Mouse (Mus musculus) liver, embryonic 11.5 days (tissue): ENCODE results near the gene Cox6a1. TPM values are rescaled to one million over a fixed set of nuclear protein-coding genes. Genes with fewer than 3 reads are reported as not detected.

Experiments used
- ATAC-seq: fragments of 200-750 bp; cut with Nextera tagmentation; replicated peaks from 2 replicates; pipeline ENCODE4 v1.8.0; 2017; ENCODE audit warnings: moderate number of reproducible peaks, mild to moderate bottlenecking, moderate TSS enrichment, moderate library complexity; ENCODE audit not compliant: low FRiP score
- DNase-seq: peaks from one replicate; pipeline ENCODE4 v3.0.0-alpha.2; 2017; ENCODE audit warnings: low spot score
- H3K27ac ChIP-seq: fragments of 300-500 bp; sonication (generic); 2 replicates; pipeline ENCODE4 v1.5.1; 2014; ENCODE audit warnings: mild to moderate bottlenecking, low read depth, low read length, control low read depth
- H3K27me3 ChIP-seq: fragments of 300-500 bp; sonication (generic); replicated peaks from 2 replicates; pipeline ENCODE4 v1.6.1; 2014; ENCODE audit warnings: low read length, mixed read lengths; ENCODE audit not compliant: control insufficient read depth, insufficient read depth
- H3K36me3 ChIP-seq: fragments of 300-500 bp; sonication (generic); 2 replicates; pipeline ENCODE4 v1.6.1; 2014; ENCODE audit warnings: mild to moderate bottlenecking, low read length, moderate library complexity, mixed read lengths; ENCODE audit not compliant: control insufficient read depth, insufficient read depth
- H3K4me1 ChIP-seq: fragments of 300-500 bp; sonication (generic); replicated peaks from 2 replicates; pipeline ENCODE4 v1.6.1; 2014; ENCODE audit warnings: low read length, mixed read lengths; ENCODE audit not compliant: control insufficient read depth, insufficient read depth
- H3K4me2 ChIP-seq: fragments of 300-500 bp; sonication (generic); 2 replicates; pipeline ENCODE4 v1.6.1; 2014; ENCODE audit warnings: mild to moderate bottlenecking, control low read depth, moderate library complexity
- H3K4me3 ChIP-seq: fragments of 300-500 bp; sonication (generic); 2 replicates; pipeline ENCODE4 v1.5.1; 2014; ENCODE audit warnings: low read depth, low read length, control low read depth
- H3K9ac ChIP-seq: fragments of 300-500 bp; sonication (generic); 2 replicates; pipeline ENCODE4 v1.6.1; 2014; ENCODE audit warnings: low read depth, low read length, control low read depth
- H3K9me3 ChIP-seq: fragments of 300-500 bp; sonication (generic); 2 replicates; pipeline ENCODE4 v1.6.1; 2016; ENCODE audit warnings: low read length, inconsistent platforms, mixed read lengths; ENCODE audit not compliant: control insufficient read depth
- WGBS: fragments of 180-500 bp; shearing (Covaris S2); extraction: QIAGEN DNeasy Blood & Tissue Kit; methylation state at CpG from one replicate; pipeline ENCODE4 v1.1.7; 2014; 5-methylcytosine and 5-hydroxymethylcytosine counted together
- polyA plus RNA-seq: library from polyadenylated mRNA; unstranded; fragments of >200 nt; fragmentation: Nextera tagmentation; extraction: Ambion mirVana; gene quantifications from 2 replicates; pipeline ENCODE4 v1.2.1, GENCODE M21; 2014

Cox6a1 gene
- polyA plus RNA-seq, 1 experiment from 2014 or later, result 865 TPM

GRCm38 (mm10) chr5:115359438-115359837 is 10.7 kb upstream of the Cox6a1 start:
- no peaks in the 10 kb centered on the region for H3K9me3 ChIP-seq
- DNase-seq, result no peak
- H3K4me2 ChIP-seq, result no peak overlapping the region
- H3K4me3 ChIP-seq, result no peak overlapping the region
- H3K27me3 ChIP-seq, result peaks cover 17% of the 10 kb centered on the region
- ATAC-seq, result no peak
- WGBS, result 72% methylated on average over 8 of the region's 8 CpGs
- no peak overlapping the region for H3K27ac ChIP-seq
- no peaks in the 10 kb centered on the region; the same call in 1 of the 2 replicates for H3K4me1 ChIP-seq
- H3K36me3 ChIP-seq, result no peaks in the 10 kb centered on the region
- no peak overlapping the region for H3K9ac ChIP-seq

- H3K9ac ChIP-seq, result no peak overlapping the region
- H3K4me3 ChIP-seq, result no peak overlapping the region
- no peaks in the 10 kb centered on the region; the same call in 1 of the 2 replicates for H3K4me1 ChIP-seq
- H3K4me2 ChIP-seq, result no peak overlapping the region
- ATAC-seq (0 out of 2 replicates have a peak, but pooled peaks have one; percentile 45), DNase-seq (peak; percentile 81)
- no peaks in the 10 kb centered on the region for H3K36me3 ChIP-seq
- peaks cover 14% of the 10 kb centered on the region for H3K27me3 ChIP-seq
- 4% methylated on average over 12 of the region's 12 CpGs for WGBS
- H3K9me3 ChIP-seq, result no peaks in the 10 kb centered on the region
- no peak overlapping the region for H3K27ac ChIP-seq
Measured at GRCm38 (mm10) chr5:115358872-115359271, 10.1 kb upstream of the Cox6a1 start.

- 56% methylated on average over 13 of the region's 13 CpGs for WGBS
- 0 out of 2 replicates have a peak, but pooled peaks cover 3% of the 10 kb centered on the region for H3K27me3 ChIP-seq
- ATAC-seq, result no peak
Measured at GRCm38 (mm10) chr5:115355070-115355469, 6.3 kb upstream of the Cox6a1 start.

GRCm38 (mm10) chr5:115351348-115351747 is 2.6 kb upstream of the Cox6a1 start:
- H3K27ac ChIP-seq, result no peak overlapping the region
- DNase-seq, result no peak
- ATAC-seq, result no peak
- no peak overlapping the region for H3K4me2 ChIP-seq
- no peak overlapping the region for H3K9ac ChIP-seq
- peaks cover 3% of the 10 kb centered on the region; the same call in 1 of the 2 replicates for H3K36me3 ChIP-seq
- 74% methylated on average over 5 of the region's 5 CpGs for WGBS
- H3K4me3 ChIP-seq, result no peak overlapping the region
- peaks cover 6% of the 10 kb centered on the region for H3K4me1 ChIP-seq
- H3K27me3 ChIP-seq, result 0 out of 2 replicates have a peak, but pooled peaks cover 3% of the 10 kb centered on the region
- no peaks in the 10 kb centered on the region for H3K9me3 ChIP-seq

More at GRCm38 (mm10) chr5:115355070-115355469, 6.3 kb upstream of the Cox6a1 start:
- Histone ChIP-seq H3K9ac (no peak overlapping the region), H3K9me3 (no peaks in the 10 kb centered on the region), H3K27ac (no peak overlapping the region), H3K4me2 (no peak overlapping the region), H3K4me1 (no peaks in the 10 kb centered on the region; the same call in 1 of the 2 replicates), H3K4me3 (no peak overlapping the region), H3K36me3 (no peaks in the 10 kb centered on the region)
- no peak for DNase-seq

- Histone ChIP-seq H3K4me1 (peaks cover 6% of the 10 kb centered on the region), H3K36me3 (peaks cover 15% of the 10 kb centered on the region), H3K4me2 (peak overlapping the region; percentile 72), H3K9me3 (no peaks in the 10 kb centered on the region), H3K4me3 (peak overlapping the region; percentile 89), H3K9ac (peak overlapping the region; percentile 60), H3K27ac (peak overlapping the region; percentile 46), H3K27me3 (no peaks in the 10 kb centered on the region)
- 0% methylated on average over 18 of the region's 18 CpGs for WGBS
- ATAC-seq (peak; percentile 53), DNase-seq (no peak)
Measured at GRCm38 (mm10) chr5:115349225-115349555, 409 bp upstream of the Cox6a1 start.

GRCm38 (mm10) chr5:115347564-115347963 is 1.2 kb downstream of the Cox6a1 start:
- H3K4me1 ChIP-seq, result peaks cover 6% of the 10 kb centered on the region
- no peaks in the 10 kb centered on the region for H3K27me3 ChIP-seq
- H3K36me3 ChIP-seq, result peaks cover 25% of the 10 kb centered on the region
- peak; percentile 82 for DNase-seq
- ATAC-seq, result peak; percentile 66
- WGBS, result 1% methylated on average over 5 of the region's 5 CpGs
- H3K4me2 ChIP-seq, result peak overlapping the region; percentile 70
- H3K9me3 ChIP-seq, result no peaks in the 10 kb centered on the region
- H3K9ac ChIP-seq, result peak overlapping the region; percentile 83
- peak overlapping the region; percentile 89 for H3K4me3 ChIP-seq
- peak overlapping the region; percentile 23 for H3K27ac ChIP-seq

GRCm38 (mm10) chr5:115341314-115342165 is 7.2 kb downstream of the Cox6a1 start:
- H3K9ac ChIP-seq, result peak overlapping the region; percentile 95
- H3K4me3 ChIP-seq, result peak overlapping the region; percentile 93
- H3K27me3 ChIP-seq, result no peaks in the 10 kb centered on the region
- peaks cover 20% of the 10 kb centered on the region for H3K4me1 ChIP-seq
- DNase-seq, result no peak
- no peaks in the 10 kb centered on the region for H3K9me3 ChIP-seq
- H3K27ac ChIP-seq, result peak overlapping the region; percentile 48; the same call in 1 of the 2 replicates
- H3K4me2 ChIP-seq, result peak overlapping the region; percentile 85
- peak; percentile 49 for ATAC-seq
- WGBS, result 7% methylated on average over 36 of the region's 36 CpGs
- peaks cover 25% of the 10 kb centered on the region for H3K36me3 ChIP-seq

- WGBS, result under 1% methylated on average over 62 of the region's 62 CpGs
- Histone ChIP-seq H3K4me1 (peaks cover 20% of the 10 kb centered on the region), H3K9ac (peak within 1 kb of the TSS; percentile 95), H3K27me3 (no peaks in the 10 kb centered on the region), H3K4me2 (peak within 1 kb of the TSS; percentile 85), H3K27ac (peak within 1 kb of the TSS; percentile 87), H3K36me3 (peaks cover 25% of the 10 kb centered on the region), H3K4me3 (peak within 1 kb of the TSS; percentile 93), H3K9me3 (no peaks in the 10 kb centered on the region)
- peak; percentile 88 for ATAC-seq
- peak; percentile 96 for DNase-seq
Measured at GRCm38 (mm10) chr5:115340577-115341313, 8.0 kb downstream of the Cox6a1 start, which contains the start of the genes Gatc and Triap1. TSS of gene Gatc (minus strand) at chr5:115341178. TSS of gene Triap1 (plus strand) at chr5:115341225.
